Mouse (Mus musculus): ENCODE data around the gene Tcf23.
A peak's percentile ranks its signal among the peaks of the same experiment; 100 is the strongest.

The Tcf23 gene

GRCm38 (mm10) chr5:30968416-30968815 lies at the start of gene Tcf23:
TSS of gene Tcf23 (plus strand) at chr5:30968662.
- peak in 1 of 2 experiments; percentile 77 for DNase-seq (ENCODE audit: low spot score in 2 of 2)

DNA sequence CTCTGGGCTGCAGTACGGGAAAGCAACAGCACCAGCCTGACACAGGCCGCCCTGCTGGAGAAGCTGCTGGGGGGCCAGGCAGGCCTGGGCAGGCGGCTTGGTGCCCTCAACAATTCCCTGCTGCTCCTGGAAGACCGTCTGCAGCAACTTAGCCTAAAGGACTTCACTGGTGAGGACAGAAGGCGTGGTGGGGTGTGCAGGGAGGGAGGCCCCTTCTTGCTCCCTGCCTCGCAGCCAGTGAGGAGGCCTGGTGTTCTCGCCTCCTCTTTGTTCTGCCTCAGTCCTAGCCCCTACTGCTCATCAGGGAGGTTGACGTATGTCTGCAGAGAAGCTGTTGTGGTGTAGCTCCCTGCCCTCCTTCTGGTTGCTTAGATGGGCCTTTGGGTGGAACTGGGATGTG lies 49.8 kb upstream of the Tcf23 start:
- no peak for DNase-seq (ENCODE audit: low spot score in 2 of 2)

GRCm38 (mm10) chr5:30919831-30920614 lies 48.4 kb upstream of the Tcf23 start:
- no peak for DNase-seq (ENCODE audit: low spot score in 2 of 2)

- DNase-seq (ENCODE audit: low spot score in 2 of 2): no peak
Observed at GRCm38 (mm10) chr5:30920621-30921020, 47.8 kb upstream of the Tcf23 start.

- peak; percentile 77 to 89 for DNase-seq (ENCODE audit: low spot score in 2 of 2)
Observed at GRCm38 (mm10) chr5:30921256-30922033, 47.0 kb upstream of the Tcf23 start, which contains the start of gene Khk. TSS of gene Khk (plus strand) at chr5:30921431.

DNA sequence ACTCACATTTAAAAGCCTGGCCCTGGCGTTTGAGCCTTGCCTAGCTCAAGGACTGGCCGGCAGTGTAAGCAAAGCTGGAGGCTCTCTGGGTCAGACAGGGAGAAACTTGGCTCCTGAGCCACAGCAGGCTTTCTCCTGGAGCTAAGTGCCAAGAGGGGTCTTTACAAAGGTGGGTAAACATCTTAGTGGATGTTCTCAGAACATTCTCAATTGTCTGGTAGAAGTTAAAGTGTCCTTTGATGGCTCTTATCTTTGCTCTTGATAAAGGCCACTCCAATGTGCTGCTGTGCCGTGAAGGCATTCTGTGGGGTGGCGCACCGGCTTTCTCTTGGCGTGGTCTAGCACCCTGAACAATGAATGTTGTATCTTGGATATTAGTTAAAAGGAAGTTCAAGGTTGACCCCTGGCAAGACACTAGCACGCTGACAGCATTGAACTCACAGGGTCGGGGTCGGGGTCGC lies 45.9 kb upstream of the Tcf23 start:
- DNase-seq (ENCODE audit: low spot score in 2 of 2): no peak

- no peak for DNase-seq (ENCODE audit: low spot score in 2 of 2)
Observed at GRCm38 (mm10) chr5:30923119-30923518, 45.3 kb upstream of the Tcf23 start.

- DNase-seq (ENCODE audit: low spot score in 2 of 2): no peak
Observed at GRCm38 (mm10) chr5:30924614-30925013, 43.8 kb upstream of the Tcf23 start.

- no peak for DNase-seq (ENCODE audit: low spot score in 2 of 2)
Observed at GRCm38 (mm10) chr5:30925217-30925616, 43.2 kb upstream of the Tcf23 start.

DNA sequence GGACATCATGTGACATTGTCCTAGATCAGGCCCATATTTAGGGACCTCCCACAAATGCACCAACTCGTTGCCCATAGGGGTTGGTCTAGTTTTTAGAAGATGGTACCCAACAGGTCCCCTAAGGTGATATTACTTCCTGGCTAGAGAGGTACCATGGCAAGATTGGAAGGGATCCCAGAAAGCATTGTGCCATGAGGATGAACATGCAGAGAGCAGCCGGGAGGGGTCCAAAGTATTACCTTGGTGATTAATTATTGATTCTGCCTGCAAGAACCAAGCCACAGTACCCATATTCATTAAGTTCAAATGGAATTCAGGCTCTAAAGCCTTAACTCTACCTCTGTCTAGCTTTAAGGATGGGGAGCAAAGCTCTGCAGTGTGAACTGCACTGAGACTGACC lies 42.4 kb upstream of the Tcf23 start:
- DNase-seq (ENCODE audit: low spot score in 2 of 2): no peak

GRCm38 (mm10) chr5:30927945-30928529 lies 40.4 kb upstream of the Tcf23 start:
- DNase-seq (ENCODE audit: low spot score in 2 of 2): no peak

- peak; percentile 60 to 65 for DNase-seq (ENCODE audit: low spot score in 2 of 2)
Observed at GRCm38 (mm10) chr5:30930121-30930520, 38.3 kb upstream of the Tcf23 start.

GRCm38 (mm10) chr5:30930846-30931245 lies 37.6 kb upstream of the Tcf23 start:
- no peak for DNase-seq (ENCODE audit: low spot score in 2 of 2)

- DNase-seq (ENCODE audit: low spot score in 2 of 2): no peak
Observed at GRCm38 (mm10) chr5:30931378-30931777, 37.1 kb upstream of the Tcf23 start.

DNA sequence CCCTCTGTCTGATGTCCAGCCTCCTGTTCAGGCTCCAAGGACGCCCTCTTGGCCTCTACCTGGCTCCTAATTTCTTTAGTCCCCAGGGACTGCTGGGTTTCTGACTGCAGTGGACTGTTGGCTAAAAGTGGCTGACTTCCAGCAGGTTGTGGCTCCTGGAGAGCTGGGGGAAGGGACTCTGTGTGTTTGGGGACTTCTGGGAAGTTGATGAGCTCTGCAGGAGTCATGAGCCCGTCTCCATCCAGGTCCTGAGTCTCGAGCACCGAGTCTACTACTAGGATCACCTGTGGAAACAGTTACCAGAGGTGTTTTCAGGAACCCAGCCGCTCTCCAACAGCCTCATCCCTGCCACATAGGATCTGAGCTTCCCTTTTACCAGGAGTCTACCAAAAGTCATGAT lies 34.8 kb upstream of the Tcf23 start:
- no peak for DNase-seq (ENCODE audit: low spot score in 2 of 2)

GRCm38 (mm10) chr5:30934725-30935461 lies 33.6 kb upstream of the Tcf23 start:
- DNase-seq (ENCODE audit: low spot score in 2 of 2): no peak

DNA sequence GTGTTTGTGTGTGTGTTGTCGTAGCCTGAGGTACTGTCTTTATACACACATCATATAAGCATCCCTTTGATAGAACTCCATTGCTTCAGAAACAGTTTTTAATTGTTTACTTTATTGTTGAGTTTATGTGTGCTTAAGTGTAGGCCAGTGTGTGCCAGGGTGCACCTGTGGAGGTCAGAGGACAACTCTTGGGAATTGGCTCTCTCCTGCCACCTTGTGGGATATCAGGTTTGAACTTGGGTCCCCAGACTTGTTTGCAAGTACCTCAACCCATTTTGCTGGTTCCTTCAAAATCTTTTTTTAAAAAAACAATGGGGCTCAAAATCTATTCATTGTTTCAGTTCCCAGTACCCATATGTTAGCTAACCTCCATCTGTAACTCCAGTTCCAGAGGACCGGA lies 25.5 kb upstream of the Tcf23 start:
- DNase-seq (ENCODE audit: low spot score in 2 of 2): no peak

DNA sequence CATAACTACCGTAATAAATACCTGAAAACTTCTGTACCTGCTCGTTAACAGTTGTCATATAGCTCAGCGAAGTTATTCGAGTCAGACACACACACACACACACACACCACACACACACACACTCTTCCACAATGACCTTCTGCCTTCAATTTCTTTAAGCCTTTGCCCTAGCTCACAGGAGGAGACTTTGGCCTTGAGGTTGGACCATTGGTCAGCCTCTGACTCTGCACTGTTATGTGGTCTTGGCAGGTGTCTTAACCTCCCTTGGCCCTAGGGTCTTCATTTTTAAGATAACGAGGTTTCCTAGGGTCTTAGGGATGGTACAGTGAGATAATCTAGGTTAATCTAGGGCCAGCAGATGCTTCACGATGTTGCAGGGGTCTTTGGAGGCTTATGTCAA lies 24.1 kb upstream of the Tcf23 start:
- no peak for DNase-seq (ENCODE audit: low spot score in 2 of 2)

DNA sequence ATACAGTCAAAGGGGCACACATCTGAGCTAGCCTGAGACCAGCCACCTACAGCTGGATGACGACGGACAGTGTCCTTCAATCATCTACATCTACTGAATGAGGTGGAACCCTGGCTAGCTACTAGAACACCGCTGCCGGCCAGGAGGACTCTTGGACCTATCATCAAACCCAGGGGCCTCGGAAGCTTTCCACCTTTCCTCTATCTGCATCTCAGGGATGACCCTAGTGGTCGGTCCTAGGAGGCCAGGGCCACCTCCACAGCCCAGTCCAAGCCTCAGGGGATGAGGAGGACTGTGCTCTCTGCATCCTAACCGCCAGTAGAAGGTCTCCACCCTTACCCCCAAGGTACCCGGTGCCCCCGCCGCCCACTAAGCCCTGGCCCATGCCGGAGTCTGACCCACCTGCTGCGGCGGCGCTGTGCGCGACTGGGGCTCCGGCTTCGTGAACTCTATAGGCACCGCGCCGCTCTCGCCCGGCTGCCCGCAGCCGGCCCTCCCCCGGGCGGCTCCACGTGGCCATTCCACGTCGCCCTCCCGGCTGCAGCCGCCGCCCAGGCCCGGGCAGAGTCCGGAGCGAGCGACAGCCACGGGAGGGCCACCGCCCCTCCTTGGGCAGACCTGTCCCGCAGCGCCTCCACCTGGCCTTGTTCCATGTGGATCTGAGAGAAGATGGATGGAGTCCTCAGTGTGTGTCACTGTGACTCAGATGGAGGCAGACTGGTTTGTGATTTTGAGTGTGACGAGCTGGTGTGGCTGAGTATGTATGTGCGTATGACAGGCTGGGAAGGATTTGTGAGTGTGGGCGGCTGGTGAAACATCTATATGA lies 23.3 kb upstream of the Tcf23 start, which contains the start of gene Cgref1:
Gene Cgref1, minus strand, starts transcription at position 636 of the 826 bp plus-strand sequence.
- DNase-seq (ENCODE audit: low spot score in 2 of 2): peak; percentile 52 to 66

DNA sequence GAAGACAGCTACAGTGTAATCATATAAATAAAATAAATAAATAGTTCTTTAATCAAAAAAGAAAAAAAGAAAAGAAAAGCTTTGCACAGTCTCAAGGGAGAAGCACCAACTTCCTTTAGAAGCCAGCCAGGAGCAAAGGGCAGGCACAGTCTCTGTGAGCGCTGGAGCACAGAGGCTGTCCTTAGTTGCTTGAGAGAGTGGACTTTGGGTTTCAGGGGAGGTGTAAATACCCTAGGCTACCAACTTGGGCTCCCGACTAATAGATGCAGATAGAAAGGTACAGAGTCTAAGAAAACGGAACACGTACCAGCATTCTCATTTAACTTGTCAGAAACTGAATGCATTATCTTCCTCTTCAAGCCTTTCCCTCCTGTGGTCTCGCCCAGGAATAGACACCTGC lies 19.8 kb upstream of the Tcf23 start:
- no peak for DNase-seq (ENCODE audit: low spot score in 2 of 2)

All from urinary bladder, postnatal 36 days (tissue).